Mouse (Mus musculus): ENCODE data around the gene Tnfaip8l2.

The Tnfaip8l2 gene

GRCm38 (mm10) chr3:95141952-95142616, at the start of gene Tnfaip8l2:
TSS of gene Tnfaip8l2 (minus strand) at chr3:95142360.
- no peak for DNase-seq (ENCODE audit: low spot score)

- no peak for DNase-seq (ENCODE audit: low spot score)
Measured at GRCm38 (mm10) chr3:95186888-95187287, 44.7 kb upstream of the Tnfaip8l2 start.

- no peak for DNase-seq (ENCODE audit: low spot score)
Measured at GRCm38 (mm10) chr3:95186100-95186499, 43.9 kb upstream of the Tnfaip8l2 start.

- DNase-seq (ENCODE audit: low spot score) = no peak
Measured at GRCm38 (mm10) chr3:95184796-95185577, 42.8 kb upstream of the Tnfaip8l2 start.

GRCm38 (mm10) chr3:95181841-95182240, 39.7 kb upstream of the Tnfaip8l2 start:
- DNase-seq (ENCODE audit: low spot score) = no peak

- DNase-seq (ENCODE audit: low spot score) = no peak
Measured at GRCm38 (mm10) chr3:95179890-95180289, 37.7 kb upstream of the Tnfaip8l2 start.

- DNase-seq (ENCODE audit: low spot score) = no peak
Measured at GRCm38 (mm10) chr3:95178948-95179347, 36.8 kb upstream of the Tnfaip8l2 start.

GRCm38 (mm10) chr3:95177583-95177982, 35.4 kb upstream of the Tnfaip8l2 start:
- no peak for DNase-seq (ENCODE audit: low spot score)

GRCm38 (mm10) chr3:95176500-95176899, 34.3 kb upstream of the Tnfaip8l2 start:
- DNase-seq (ENCODE audit: low spot score) = no peak

- peak; percentile 64 for DNase-seq (ENCODE audit: low spot score)
Measured at GRCm38 (mm10) chr3:95174011-95174592, 31.9 kb upstream of the Tnfaip8l2 start.

- no peak for DNase-seq (ENCODE audit: low spot score)
Measured at GRCm38 (mm10) chr3:95173256-95173949, 31.2 kb upstream of the Tnfaip8l2 start.

- no peak for DNase-seq (ENCODE audit: low spot score)
Measured at GRCm38 (mm10) chr3:95172526-95173255, 30.5 kb upstream of the Tnfaip8l2 start.

- DNase-seq (ENCODE audit: low spot score) = no peak
Measured at GRCm38 (mm10) chr3:95171105-95171504, 28.9 kb upstream of the Tnfaip8l2 start.

- DNase-seq (ENCODE audit: low spot score) = no peak
Measured at GRCm38 (mm10) chr3:95169996-95170395, 27.8 kb upstream of the Tnfaip8l2 start.

- no peak for DNase-seq (ENCODE audit: low spot score)
Measured at GRCm38 (mm10) chr3:95164840-95165239, 22.7 kb upstream of the Tnfaip8l2 start.

- no peak for DNase-seq (ENCODE audit: low spot score)
Measured at GRCm38 (mm10) chr3:95164256-95164550, 22.0 kb upstream of the Tnfaip8l2 start.

- no peak for DNase-seq (ENCODE audit: low spot score)
Measured at GRCm38 (mm10) chr3:95163419-95164255, 21.5 kb upstream of the Tnfaip8l2 start.

- no peak for DNase-seq (ENCODE audit: low spot score)
Measured at GRCm38 (mm10) chr3:95162345-95162628, 20.1 kb upstream of the Tnfaip8l2 start.

GRCm38 (mm10) chr3:95161618-95162344, 19.6 kb upstream of the Tnfaip8l2 start:
- DNase-seq (ENCODE audit: low spot score) = no peak

GRCm38 (mm10) chr3:95161041-95161551, 18.9 kb upstream of the Tnfaip8l2 start:
- no peak for DNase-seq (ENCODE audit: low spot score)
